Mouse (Mus musculus) small intestine, adult 10 weeks (tissue): Measurements from ENCODE around the gene Gm20683. TPM values are rescaled to one million over a fixed set of nuclear protein-coding genes. Genes with fewer than 3 reads are reported as not detected.

Experiments used
- polyA plus RNA-seq: library from polyadenylated mRNA; stranded (reverse); fragments of 350-450 nt; fragmentation: Illumina TruSeq; extraction: RNeasy Lipid Tissue Mini Kit (QIAGEN cat#74804); gene quantifications from one replicate; pipeline ENCODE4 v1.2.3, GENCODE M21; 2014; ENCODE audit warnings: low replicate concordance

Gm20683 gene
- not detected for polyA plus RNA-seq

DNA sequence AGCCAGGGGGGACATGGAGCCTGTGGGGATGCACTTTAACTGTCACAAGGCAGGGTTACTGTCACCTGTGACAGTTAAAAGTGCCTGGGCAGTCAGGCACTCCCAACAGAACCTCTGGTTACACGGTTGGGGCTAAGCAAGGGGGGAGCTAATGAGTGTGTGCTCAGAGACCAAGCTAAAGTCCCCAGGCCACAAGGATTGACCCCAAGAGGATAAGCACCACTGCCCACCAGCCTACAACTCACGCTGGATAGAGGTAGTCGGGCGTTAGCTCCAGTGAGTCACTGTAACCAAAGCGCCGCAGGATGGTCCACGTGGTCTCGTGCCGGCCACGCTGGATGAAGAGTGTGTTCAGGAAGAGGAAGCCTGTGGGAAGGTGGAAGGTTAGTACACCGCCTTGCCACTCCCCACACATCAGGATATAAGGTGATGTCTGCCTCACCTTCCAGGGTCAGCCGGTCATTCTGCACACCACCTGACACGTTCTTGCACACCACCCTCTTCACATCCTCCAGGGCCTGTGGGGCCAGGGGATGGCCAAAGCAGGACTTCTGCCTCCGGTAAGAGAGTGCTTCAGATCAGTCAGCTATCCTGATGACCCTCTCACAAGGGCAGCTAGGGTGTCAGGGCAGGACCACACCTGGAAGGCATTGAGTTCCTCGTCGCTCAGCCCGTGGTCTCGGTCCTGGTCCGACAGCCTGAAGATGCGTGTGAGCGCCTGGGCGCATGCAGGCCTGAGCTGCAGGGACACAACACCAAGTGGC is at the start of gene Gm20683:
TSS of gene Gm20683 (minus strand) at position 647 of the 764 bp plus-strand sequence.

DNA sequence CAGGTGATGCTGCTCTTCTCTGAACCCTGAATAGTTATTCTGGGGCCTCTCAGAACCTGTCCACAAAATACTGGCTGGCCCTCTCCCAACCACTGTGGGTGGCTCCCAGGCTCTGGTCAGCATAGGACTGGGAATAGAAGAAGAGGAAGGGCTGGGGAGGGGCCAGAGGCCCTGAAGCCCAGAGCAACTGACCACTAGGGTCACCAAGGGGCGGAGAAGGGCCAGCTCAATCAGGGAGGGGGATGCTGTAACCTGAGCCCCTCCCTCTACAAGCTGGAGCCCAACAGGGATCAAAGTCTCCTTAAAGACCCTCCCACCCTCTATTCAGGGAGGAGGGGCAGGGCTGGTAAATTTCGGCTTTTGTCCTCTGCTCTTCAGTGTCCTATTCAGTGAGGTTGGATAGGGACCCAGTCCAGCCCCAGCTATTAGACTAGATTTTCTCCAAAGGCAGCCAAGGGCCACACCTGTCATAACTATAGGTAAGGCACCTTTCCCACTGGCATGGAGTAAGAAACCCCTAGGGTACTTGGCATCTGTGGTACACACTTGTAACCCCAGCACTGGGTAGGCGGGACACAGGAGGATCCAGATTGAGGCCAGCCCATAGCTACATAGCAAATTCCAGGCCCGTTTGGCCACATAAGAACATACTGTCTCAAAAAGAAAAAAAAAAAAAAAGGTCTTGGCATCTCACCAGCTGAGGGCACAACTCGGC is 38.8 kb upstream of the Gm20683 start, which contains the start of gene Wfikkn1:
TSS of gene Wfikkn1 (minus strand) at position 663 of the 715 bp plus-strand sequence.

DNA sequence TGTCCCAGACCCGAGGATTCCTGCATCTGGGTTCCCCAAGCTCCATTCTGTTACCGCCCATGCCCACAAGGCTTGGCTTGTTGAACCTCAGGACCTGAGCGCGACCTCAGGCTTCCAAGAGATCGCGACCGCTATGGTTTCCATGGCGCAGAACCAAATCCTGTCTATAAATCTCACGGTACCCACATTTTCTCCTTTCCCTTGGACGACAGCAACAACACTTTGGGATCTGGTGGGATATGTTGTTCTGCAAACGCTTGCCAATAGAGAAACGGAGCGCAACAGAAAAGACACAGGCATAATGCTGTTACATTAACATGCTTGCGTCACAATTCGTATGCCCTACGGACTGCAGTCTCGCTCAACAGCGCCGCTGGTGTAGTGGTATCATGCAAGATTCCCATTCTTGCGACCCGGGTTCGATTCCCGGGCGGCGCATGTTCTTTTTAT is 33.2 kb upstream of the Gm20683 start, which contains the start of gene Mettl26:
TSS of gene Mettl26 (plus strand) at position 354 of the 450 bp plus-strand sequence.

DNA sequence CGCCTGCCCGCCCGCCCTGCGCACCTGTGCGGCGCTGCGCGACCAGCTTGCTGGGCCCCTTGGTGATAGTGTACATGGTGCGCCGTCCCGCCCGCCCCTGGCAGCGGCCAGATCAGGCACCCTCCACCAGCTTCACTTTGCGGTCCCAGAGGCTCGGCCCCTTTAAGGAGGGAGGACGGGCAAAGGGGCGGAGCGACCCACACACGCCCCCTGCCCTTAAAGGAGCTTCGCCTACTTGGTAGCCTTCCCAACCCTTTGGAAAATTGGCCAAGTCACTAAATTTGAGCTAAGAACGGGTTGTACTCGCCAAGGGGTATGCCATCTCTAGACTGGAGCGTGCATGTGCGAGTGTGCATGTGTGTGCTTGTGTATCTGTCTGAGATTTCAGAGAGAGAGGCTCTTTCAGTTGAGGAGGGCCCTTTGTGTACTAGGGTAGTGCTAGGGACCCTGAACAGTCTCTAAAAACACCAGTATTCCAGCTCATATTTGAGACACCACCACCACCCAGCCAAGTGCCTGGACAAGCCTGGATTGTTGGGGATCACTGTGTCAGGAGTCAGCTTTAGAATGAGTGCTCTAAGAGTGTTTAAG is 27.1 kb upstream of the Gm20683 start, which contains the start of gene Mcrip2:
TSS of gene Mcrip2 (minus strand) at position 164 of the 591 bp plus-strand sequence.

DNA sequence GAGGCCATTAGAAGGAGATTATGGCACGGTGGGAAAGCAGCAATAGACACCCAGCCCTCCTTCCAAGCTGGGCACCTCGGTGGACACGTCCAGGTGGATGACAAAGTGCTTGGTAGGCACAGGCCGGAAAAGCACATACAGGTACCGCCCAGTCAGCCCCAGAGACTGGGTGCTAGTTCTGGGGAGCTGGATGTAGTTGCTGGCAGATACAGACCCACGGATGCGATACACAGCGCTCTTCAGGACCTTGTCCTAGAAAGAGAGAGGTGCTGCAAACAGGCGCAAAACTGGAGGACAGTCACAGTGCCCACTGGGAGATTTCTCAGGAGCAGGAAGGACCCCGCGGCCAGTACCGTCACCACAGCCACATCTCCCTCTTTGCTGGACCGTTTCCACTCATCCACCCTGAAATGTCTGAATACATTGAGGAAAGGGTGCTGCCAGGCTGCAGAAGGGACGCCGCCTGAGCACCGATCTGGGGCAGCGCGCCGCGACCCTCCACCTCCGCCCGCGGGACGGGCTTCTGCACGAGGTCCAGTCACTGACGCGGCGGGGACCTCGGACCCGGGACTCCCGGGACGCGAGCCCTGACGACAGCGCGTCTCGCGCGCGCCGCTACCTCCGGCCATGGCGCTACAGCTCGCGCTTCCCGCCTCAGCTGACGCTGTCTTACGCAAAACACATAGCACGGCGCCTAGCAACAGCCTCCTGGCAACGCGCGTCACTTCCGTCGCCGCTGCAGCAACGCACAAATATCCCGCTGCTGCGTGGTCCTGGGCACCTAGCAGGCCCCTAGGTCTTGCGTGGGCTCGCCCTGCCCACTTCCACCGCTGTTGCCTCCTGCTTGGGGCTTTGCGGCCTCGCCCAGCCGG is 19.5 kb upstream of the Gm20683 start, which contains the start of gene Wdr90:
TSS of gene Wdr90 (minus strand) at position 670 of the 872 bp plus-strand sequence.

DNA sequence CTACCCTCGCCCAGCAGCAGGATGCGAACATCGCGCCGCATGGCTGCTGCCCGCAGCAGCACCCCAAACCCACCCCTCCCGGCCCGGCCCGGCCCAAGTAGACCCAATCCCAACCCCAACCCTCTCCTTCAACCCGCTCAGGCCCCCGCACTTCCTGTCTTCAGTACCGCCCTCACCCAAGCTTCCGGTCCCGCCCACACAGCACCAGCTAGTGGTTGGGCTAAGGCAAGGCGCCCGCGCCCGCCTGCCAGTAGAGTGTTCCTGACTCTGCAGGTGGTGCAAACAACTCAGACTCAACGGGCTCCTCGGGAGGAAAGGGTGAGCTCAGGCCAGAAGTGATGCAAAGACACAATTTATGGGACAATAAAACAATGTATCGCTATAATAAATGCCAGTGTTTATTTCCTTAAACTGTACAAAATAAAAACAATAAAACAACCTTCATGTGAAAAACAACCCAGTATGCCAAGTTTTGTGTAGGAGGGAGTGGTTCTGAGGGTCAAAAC is 2.9 kb upstream of the Gm20683 start, which contains the start of gene Rhot2:
TSS of gene Rhot2 (minus strand) at position 456 of the 506 bp plus-strand sequence.

DNA sequence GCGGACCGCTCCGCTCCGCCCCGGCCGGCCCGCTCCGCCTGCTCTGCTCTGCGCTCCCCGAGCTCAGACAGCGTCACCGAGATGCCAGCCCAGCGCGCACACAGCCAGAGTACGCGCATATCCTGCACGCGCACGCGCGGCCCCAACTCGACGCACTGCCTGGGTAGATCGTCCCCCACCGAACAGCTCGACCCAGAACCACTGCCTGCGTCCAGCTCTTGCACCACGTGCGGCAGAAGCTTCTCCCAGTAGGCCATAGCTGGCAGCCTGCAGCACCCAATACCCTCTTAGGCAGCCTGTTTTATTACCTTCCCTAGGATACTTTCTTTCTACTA is 4.5 kb downstream of the Gm20683 start, which contains the start of gene Rhbdl1:
TSS of gene Rhbdl1 (minus strand) at position 220 of the 335 bp plus-strand sequence.

DNA sequence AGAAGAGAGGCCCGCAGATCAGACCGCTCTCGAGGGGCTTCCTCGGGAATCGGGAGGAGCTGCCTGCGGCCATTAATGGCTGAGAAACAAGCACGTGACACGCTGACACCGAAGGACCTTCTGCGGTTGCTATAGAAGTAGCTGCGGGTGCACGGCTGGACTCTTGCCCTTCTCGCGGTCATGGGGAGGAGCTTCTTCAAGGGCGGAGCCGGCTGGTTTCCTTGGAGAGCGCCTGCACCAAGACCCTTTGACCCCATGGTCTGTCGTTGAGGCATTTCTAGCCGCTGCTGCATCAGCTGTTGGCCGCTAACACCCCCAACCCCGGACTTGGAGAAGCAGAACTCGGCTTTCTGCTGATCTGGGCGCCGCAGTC is 8.3 kb downstream of the Gm20683 start, which contains the start of gene Stub1:
TSS of gene Stub1 (minus strand) at position 114 of the 373 bp plus-strand sequence.

DNA sequence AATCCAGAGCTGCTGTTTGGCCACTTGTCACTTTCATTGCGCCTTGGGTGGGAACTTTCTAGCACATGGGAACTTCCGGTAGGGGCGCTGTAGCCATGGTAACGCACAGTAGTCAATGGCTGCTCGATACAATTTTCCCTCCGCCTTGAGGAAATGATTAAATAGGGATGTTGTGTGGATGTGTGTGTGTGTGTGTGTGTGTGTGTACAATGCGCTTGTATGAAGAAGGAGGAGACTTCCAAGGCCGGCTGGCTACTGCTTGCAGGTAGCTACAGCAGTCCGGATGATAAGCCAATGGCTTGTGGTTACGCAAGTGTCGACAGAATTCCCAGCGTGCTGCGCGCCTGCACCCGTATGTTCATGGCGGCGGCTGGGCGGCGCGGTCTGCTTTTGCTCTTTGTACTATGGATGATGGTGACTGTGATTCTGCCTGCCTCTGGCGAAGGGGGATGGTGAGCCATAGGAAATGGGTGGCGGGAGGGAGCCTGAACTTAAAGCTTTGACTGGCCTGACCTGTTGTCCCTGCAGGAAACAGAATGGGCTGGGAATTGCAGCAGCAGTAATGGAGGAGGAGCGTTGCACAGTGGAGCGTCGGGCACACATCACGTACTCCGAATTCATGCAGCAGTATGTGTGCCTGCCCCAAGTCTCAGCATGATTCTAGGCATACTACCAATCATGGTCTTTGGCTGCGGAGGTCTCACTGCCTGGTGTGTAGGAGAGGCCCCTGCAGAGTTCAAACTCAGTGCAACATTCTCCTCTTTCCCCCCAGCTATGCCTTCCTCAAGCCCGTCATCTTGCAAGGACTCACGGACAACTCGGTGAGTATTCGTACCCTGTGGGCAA is 12.6 kb downstream of the Gm20683 start, which contains the start of gene Jmjd8:
TSS of gene Jmjd8 (plus strand) at position 156 of the 846 bp plus-strand sequence.

DNA sequence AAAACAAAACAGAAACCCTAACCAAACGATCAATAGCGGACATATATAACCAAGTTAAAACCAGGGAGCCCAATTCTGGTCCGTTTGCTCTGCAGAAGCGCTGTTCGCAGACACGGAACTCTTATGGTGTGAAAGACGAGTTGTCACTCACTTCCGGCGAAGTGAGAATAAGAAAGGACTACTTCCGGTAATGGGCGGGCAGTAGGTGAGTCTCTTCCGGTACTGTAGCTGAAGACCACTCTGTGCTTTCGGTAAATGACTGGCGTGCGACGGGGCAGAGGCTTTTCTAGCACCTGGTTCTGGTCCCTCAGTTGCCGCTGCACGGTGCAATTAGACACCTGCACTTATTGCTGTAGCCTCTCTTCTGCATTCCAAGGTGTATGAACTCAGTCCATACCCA is 18.1 kb downstream of the Gm20683 start, which contains the start of gene Wdr24:
TSS of gene Wdr24 (plus strand) at position 176 of the 400 bp plus-strand sequence.

DNA sequence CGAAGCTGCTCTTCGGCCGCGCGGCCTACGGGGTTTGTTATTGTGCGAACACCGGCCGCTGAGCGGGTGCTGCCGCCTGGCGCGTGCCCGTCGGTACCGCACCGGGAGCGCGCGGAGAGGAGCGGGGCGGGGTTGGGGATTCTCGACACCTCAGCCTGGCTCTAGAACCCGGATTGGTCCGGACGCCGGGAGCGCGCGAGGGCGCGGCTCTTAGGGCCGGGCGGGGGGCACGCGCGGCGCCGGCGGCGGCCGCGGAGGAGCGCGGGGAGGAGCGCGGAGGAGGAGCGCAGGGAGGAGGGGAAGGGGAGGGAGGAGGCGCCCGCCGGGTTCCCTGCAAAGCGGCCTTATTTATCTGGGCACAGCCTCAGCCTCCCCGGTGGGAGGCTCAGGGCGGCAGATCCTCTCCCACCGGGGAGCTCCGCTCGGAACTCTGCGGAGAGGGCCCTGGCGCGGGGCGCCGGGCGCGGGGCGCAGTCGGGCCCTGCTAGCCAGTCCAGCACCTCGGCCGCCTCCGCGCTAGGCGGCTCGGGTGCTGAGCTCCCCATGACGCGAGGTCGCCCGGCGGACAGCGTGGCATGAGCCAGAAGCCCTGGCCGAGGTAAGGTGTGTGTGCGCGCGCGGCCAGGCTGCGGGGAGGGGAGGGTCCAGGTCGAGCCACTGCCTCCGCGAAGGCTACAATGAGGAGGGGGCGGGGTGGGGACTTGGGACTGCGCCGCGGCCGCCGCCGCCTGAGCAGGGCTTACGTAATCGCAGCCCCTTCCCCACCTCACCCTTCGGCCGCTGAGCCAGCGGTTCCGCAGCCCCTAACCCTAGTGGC is 32.6 kb downstream of the Gm20683 start, which contains the start of gene Fbxl16:
TSS of gene Fbxl16 (plus strand) at position 297 of the 817 bp plus-strand sequence.

DNA sequence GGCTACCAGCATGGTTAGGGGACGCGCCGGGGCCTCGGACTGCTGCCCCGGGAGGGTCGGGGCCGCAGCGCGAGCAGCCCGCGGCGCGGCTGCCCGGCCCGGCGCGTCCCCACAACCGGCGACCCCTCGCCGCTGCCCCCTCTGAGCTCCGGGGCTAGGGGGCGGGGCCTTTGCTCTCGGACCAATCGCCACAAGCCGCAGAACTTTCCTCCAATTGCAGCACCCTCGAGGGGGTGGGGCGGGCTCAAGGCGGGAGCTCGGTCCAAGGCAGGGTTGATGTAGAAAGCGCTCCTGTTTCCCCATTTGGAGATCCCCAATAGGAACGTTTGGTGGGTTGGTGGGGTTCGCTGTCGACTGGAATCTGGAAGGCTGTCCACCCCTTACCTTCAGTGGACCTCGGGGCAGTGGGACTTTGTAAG is 44.6 kb downstream of the Gm20683 start, which contains the start of gene Metrn:
TSS of gene Metrn (minus strand) at position 186 of the 419 bp plus-strand sequence.

DNA sequence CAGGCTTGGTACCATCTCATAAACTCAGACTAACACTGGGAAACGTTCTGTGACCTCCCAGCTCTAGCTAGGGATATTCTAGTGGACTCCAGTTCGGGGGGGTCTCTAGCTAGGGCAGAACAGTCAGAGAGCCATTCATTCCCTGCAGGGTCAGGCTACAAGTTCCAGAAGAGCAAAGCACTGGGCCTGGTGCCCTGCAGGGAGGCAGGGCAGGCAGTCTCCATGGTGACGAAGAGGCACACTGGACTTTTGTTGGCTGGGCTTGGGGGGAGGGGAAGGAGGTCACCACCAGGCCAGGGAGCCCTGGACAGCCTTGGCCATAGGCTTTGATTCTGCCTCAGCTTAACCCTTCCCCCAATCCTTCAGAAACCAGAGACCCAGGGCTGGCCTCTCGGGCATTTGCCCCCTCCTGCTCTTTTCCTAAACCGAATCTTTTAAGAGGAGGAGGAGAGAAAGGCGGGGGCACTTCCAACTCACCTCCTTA is 45.9 kb downstream of the Gm20683 start, which contains the start of gene AC134908.4:
TSS of gene AC134908.4 (minus strand) at position 51 of the 484 bp plus-strand sequence.

DNA sequence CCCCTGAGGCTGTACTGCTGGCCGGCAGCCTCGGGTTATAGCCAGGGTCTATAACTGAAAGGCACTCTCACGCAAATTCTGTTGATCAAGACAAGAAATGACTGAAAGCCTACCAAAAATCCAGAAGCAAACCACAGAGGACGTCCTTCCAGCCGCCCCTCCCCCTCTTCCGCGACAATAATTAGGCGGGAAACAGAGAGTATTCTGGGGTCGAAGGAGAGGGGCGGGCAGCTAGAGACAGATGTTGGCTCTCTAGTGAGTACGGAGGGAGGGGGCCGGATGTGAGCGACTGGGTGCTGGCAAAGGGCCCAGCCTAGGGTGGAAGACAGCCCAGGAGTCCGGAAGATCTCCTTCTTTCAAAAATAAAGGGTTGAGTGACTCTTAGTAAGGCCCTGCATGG is 48.9 kb downstream of the Gm20683 start, which contains the start of gene Fam173a:
TSS of gene Fam173a (minus strand) at position 287 of the 400 bp plus-strand sequence.

DNA sequence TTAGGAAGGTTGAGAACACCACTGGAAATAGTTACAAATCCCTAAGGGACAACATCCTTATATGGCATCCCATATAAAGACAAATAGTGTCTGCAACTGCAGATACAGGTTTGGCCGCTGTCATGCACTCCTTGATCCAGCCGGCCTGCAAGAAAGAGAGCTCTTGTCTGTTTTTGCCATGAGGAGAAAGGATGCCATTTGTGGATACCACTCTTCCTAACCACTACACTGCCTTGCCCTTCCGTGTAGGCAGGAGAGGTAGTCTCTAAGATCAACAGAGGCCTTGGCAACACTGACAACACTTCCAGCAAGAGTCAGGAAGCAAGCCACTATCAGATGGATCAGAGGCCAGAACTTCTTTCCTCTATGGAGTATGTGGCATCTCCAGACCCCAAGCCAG is 55.3 kb downstream of the Gm20683 start, which contains the start of gene Ccdc78:
TSS of gene Ccdc78 (plus strand) at position 301 of the 400 bp plus-strand sequence.

DNA sequence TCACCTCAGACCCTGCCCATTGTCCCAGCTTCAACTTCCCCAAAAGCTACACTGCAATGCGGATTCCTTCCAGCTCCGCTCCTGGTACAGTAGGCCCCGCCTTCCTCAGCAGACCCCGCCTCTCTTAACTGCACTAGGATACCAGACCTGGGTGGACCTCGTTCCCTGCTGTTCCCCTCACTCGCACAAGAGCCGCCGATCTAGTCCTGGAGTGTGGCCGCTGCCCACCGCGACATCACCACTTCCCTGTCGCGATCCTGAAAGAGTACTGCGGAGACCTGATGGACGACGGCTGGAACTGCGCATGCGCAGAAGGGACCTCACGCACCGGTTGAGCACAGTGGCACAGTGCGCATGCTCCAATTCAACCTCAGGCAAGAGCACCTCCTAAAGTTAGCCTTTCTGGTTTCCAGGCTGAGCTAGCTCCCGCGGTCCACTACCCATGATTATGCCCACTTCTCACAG is 56.2 kb downstream of the Gm20683 start, which contains the start of gene Haghl:
TSS of gene Haghl (minus strand) at position 393 of the 465 bp plus-strand sequence.

